Mouse (Mus musculus): Measurements from ENCODE around the gene Cmtm3. TPM values are rescaled to one million over a fixed set of nuclear protein-coding genes. Genes with fewer than 3 reads are reported as not detected.

The Cmtm3 gene
- polyA plus RNA-seq, 1 experiment from 2014 or later, result 24.9 TPM

DNA sequence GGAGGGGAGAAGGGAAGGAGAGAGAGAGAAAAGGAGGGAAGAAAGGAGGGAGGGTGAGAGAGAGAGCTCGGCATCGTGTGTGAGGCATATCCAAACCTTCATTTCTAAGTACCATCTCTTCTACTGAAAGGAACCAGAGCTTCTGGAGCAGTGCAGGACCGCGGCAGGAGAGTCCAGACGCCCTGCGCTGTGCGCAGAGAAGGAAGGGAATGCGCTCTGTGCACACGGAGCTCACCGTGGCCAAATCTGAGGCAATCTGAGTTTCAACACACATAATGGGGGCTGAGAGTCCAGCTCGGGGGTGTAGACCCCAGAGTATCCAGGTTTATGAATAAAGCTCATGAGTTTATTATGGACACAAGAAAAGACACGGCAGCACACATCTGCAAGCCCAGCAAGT is 30.4 kb downstream of the Cmtm3 start:
- H3K27me3 ChIP-seq (ENCODE audit: insufficient read depth, low read length), result no peaks in the 10 kb centered on the region
- DNase-seq (no peak), ATAC-seq (no peak)
- no peaks in the 10 kb centered on the region for H3K36me3 ChIP-seq (replicated peaks; ENCODE audit: insufficient read depth, low read length)
- TF ChIP-seq CTCF (IDR thresholded peaks at IDR 0.05; ENCODE audit: low read depth) (no peak), EP300 (IDR thresholded peaks at IDR 0.05; ENCODE audit: low read depth) (no peak)
- H3K9ac ChIP-seq (replicated peaks), result no peak overlapping the region
- peaks cover 5% of the 10 kb centered on the region; the same call in 1 of the 2 replicates for H3K4me1 ChIP-seq (ENCODE audit: insufficient read depth)
- H3K27ac ChIP-seq (ENCODE audit: low read depth), result no peak overlapping the region
- 76% methylated on average over 12 of the region's 12 CpGs for WGBS (ENCODE audit: insufficient replicate concordance)
- H3K4me2 ChIP-seq (ENCODE audit: low read depth, low read length), result no peak overlapping the region
- no peaks in the 10 kb centered on the region for H3K9me3 ChIP-seq (ENCODE audit: low read length)
- no peak overlapping the region for H3K4me3 ChIP-seq (ENCODE audit: low read depth, low read length)

DNA sequence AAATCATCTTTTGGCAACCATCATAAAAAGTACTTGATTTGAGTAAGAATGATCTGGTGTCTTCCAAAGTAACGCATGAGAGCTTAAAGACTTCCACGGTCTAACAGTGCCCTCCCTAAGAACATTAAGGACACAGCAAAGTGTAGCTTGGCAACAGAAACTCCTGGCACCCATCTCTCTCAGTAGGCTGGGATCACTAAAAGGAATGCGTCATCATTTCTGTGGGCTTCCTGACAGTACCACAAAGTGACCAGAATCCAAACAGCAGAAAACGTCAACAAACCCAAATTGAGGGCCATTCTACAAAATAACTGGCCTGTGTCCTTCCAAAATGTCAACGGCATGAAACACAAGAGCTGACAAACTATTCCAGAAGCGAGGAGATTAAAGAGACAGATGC is 30.9 kb downstream of the Cmtm3 start:
- 70% methylated on average over 6 of the region's 6 CpGs for WGBS (ENCODE audit: insufficient replicate concordance)
- TF ChIP-seq EP300 (IDR thresholded peaks at IDR 0.05; ENCODE audit: low read depth), result no peak
- no peak for TF ChIP-seq CTCF (IDR thresholded peaks at IDR 0.05; ENCODE audit: low read depth)
- no peak for DNase-seq

DNA sequence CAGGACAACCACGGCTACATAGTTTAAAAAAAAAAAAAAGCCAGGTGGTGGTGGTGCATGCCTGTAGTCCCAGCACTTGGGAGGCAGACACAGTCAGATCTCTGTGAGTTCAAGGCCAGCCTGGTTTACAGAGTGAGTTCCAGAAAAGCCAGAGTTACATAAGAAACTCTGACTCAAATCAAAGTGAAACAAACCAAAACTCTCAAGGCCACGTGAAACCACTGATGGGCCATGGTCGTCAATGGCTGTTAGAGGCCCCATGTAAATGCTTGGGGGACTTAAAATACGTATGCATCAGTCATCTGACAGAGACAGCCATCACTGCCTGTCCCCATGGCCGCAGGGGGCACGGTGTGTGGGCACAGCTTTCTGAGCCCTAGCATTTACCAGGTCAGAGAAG is 31.9 kb downstream of the Cmtm3 start:
- TF ChIP-seq EP300 (IDR thresholded peaks at IDR 0.05; ENCODE audit: low read depth) (no peak), CTCF (IDR thresholded peaks at IDR 0.05; ENCODE audit: low read depth) (no peak)
- Histone ChIP-seq H3K27ac (ENCODE audit: low read depth) (no peak overlapping the region), H3K4me1 (ENCODE audit: insufficient read depth) (peaks cover 13% of the 10 kb centered on the region), H3K9me3 (ENCODE audit: low read length) (no peaks in the 10 kb centered on the region), H3K4me3 (ENCODE audit: low read depth, low read length) (no peak overlapping the region), H3K9ac (replicated peaks) (no peak overlapping the region), H3K4me2 (ENCODE audit: low read depth, low read length) (no peak overlapping the region), H3K27me3 (ENCODE audit: insufficient read depth, low read length) (no peaks in the 10 kb centered on the region), H3K36me3 (replicated peaks; ENCODE audit: insufficient read depth, low read length) (no peaks in the 10 kb centered on the region)
- WGBS (ENCODE audit: insufficient replicate concordance), result 66% methylated on average over 6 of the region's 6 CpGs
- ATAC-seq (no peak), DNase-seq (no peak)

More for the DNA sequence above, 30.9 kb downstream of the Cmtm3 start:
- Histone ChIP-seq H3K4me1 (ENCODE audit: insufficient read depth) (peaks cover 5% of the 10 kb centered on the region; the same call in 1 of the 2 replicates), H3K27me3 (ENCODE audit: insufficient read depth, low read length) (no peaks in the 10 kb centered on the region), H3K36me3 (replicated peaks; ENCODE audit: insufficient read depth, low read length) (no peaks in the 10 kb centered on the region), H3K9ac (replicated peaks) (no peak overlapping the region), H3K9me3 (ENCODE audit: low read length) (no peaks in the 10 kb centered on the region), H3K27ac (ENCODE audit: low read depth) (no peak overlapping the region), H3K4me2 (ENCODE audit: low read depth, low read length) (no peak overlapping the region), H3K4me3 (ENCODE audit: low read depth, low read length) (no peak overlapping the region)
- ATAC-seq, result no peak

DNA sequence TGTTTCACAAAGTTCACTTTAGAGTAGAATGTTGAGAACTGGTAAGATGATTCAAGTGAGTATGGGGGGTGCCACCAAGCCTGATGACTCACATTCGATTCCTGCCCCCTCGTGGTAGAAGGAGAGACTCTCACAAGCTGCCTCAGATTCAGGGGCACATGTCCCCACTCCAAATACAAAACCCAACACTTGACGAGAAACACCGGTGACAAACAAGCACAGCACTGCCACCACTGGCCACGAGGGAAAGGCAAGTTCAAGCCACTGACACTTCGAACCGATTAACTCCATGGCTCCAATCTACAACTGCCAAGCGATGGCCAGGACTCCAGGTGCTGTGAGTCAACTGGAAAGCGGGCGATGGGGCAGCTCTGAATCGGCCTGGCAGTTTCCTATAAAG is 34.6 kb downstream of the Cmtm3 start:
- ATAC-seq, result 0 out of 2 replicates have a peak, but pooled peaks have one; percentile 10
- Histone ChIP-seq H3K36me3 (replicated peaks; ENCODE audit: insufficient read depth, low read length) (no peaks in the 10 kb centered on the region), H3K9me3 (ENCODE audit: low read length) (no peaks in the 10 kb centered on the region), H3K4me2 (ENCODE audit: low read depth, low read length) (peak overlapping the region; percentile 15; the same call in 1 of the 2 replicates), H3K9ac (replicated peaks) (no peak overlapping the region), H3K27ac (ENCODE audit: low read depth) (peak overlapping the region; percentile 89), H3K4me1 (ENCODE audit: insufficient read depth) (peaks cover 14% of the 10 kb centered on the region), H3K27me3 (ENCODE audit: insufficient read depth, low read length) (no peaks in the 10 kb centered on the region), H3K4me3 (ENCODE audit: low read depth, low read length) (no peak overlapping the region)
- DNase-seq, result no peak
- WGBS (ENCODE audit: insufficient replicate concordance), result 63% methylated on average over 11 of the region's 11 CpGs
- TF ChIP-seq EP300 (IDR thresholded peaks at IDR 0.05; ENCODE audit: low read depth) (no peak), CTCF (IDR thresholded peaks at IDR 0.05; ENCODE audit: low read depth) (peak; percentile 46)

DNA sequence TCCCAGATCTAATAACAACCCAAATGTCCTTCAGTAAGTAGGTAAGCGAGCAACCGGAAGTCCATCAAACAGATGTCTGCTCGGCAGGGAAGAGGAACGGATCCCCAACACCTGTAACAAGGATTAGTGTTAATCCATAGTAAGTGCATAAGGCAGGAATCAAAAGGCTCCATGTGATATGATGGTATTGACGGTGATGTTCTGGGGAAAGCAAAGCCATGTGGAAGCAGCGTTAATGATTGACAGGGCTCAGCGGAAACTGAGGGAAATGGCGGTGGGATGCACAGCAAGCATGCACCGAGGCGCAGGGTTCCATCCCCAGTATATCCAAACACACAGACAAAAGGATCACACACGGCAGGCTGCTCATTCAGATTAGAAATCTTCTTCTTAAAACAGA is 35.1 kb downstream of the Cmtm3 start:
- TF ChIP-seq CTCF (IDR thresholded peaks at IDR 0.05; ENCODE audit: low read depth) (no peak), EP300 (IDR thresholded peaks at IDR 0.05; ENCODE audit: low read depth) (no peak)
- H3K9ac ChIP-seq (replicated peaks), result no peak overlapping the region
- H3K4me3 ChIP-seq (ENCODE audit: low read depth, low read length), result no peak overlapping the region
- H3K27ac ChIP-seq (ENCODE audit: low read depth), result peak overlapping the region; percentile 89
- no peaks in the 10 kb centered on the region for H3K27me3 ChIP-seq (ENCODE audit: insufficient read depth, low read length)
- peak; percentile 60 for ATAC-seq
- peaks cover 14% of the 10 kb centered on the region for H3K4me1 ChIP-seq (ENCODE audit: insufficient read depth)
- H3K36me3 ChIP-seq (replicated peaks; ENCODE audit: insufficient read depth, low read length), result no peaks in the 10 kb centered on the region
- H3K4me2 ChIP-seq (ENCODE audit: low read depth, low read length), result peak overlapping the region; percentile 15; the same call in 1 of the 2 replicates
- WGBS (ENCODE audit: insufficient replicate concordance), result 65% methylated on average over 11 of the region's 11 CpGs
- no peaks in the 10 kb centered on the region for H3K9me3 ChIP-seq (ENCODE audit: low read length)
- peak; percentile 29 for DNase-seq

DNA sequence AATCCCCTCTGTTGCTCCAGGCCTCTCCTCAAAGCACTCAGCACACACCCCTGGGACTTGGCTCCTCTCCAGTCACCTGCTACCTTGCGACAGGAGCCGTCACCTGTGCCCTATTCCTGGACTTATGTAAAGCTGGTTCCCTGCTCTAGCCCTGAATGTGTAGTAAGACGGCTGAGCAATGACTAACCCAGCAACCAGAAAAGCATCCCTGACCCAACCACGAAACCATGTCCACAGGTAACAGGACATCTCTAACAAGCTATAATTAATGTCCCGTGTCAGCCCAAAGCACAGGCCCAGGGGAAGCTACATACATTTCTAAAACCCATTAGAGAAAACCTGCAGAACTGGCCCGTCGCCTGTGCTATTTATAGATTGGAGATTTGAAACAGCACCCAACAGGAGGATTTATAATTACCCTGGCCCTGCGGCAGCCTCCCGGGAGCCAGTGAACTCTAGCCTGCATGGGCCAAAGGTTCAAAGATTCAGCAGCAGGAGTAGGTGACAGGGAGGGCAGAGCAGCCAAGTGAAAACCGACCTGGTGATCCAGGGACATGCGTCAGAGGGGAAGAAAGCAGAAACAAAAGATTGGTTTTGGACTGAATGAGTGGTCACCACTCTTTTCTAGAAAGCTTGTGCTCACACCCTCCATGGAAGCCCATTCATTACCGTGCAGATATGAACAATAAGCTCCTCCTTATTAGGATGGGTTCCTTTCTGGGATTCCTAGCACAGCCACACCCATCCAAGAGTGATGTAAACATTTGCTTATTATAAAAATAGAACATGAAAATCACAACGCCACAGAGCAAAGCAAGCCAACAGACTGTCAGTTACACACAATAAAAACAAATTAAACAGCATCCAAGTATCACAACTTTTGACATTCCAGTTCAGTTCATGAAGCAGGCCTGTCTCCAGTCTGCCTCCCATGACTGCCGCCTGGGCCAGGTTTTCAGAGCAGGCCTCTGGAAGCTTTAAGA is 35.9 kb downstream of the Cmtm3 start:
- DNase-seq, result peak; percentile 76
- ATAC-seq, result peak; percentile 92
- Histone ChIP-seq H3K4me3 (ENCODE audit: low read depth, low read length) (no peak overlapping the region), H3K27me3 (ENCODE audit: insufficient read depth, low read length) (no peaks in the 10 kb centered on the region), H3K9ac (replicated peaks) (no peak overlapping the region), H3K36me3 (replicated peaks; ENCODE audit: insufficient read depth, low read length) (no peaks in the 10 kb centered on the region), H3K4me2 (ENCODE audit: low read depth, low read length) (peak overlapping the region; percentile 30), H3K27ac (ENCODE audit: low read depth) (peak overlapping the region; percentile 89), H3K4me1 (ENCODE audit: insufficient read depth) (peaks cover 14% of the 10 kb centered on the region), H3K9me3 (ENCODE audit: low read length) (no peaks in the 10 kb centered on the region)
- TF ChIP-seq EP300 (IDR thresholded peaks at IDR 0.05; ENCODE audit: low read depth), result no peak
- no peak for TF ChIP-seq CTCF (IDR thresholded peaks at IDR 0.05; ENCODE audit: low read depth)
- WGBS (ENCODE audit: insufficient replicate concordance), result 52% methylated on average over 14 of the region's 14 CpGs

All from liver, postnatal 0 days (tissue).